Mouse (Mus musculus): ENCODE data around the gene Ltbr. TPM values are rescaled to one million over a fixed set of nuclear protein-coding genes. Genes with fewer than 3 reads are reported as not detected.

Ltbr gene
- 31.2 TPM for polyA plus RNA-seq (2014; fragmentation: Illumina TruSeq; extraction: RNeasy Lipid Tissue Mini Kit (QIAGEN cat#74804); ENCODE audit: low read depth, low replicate concordance)

GRCm38 (mm10) chr6:125313546-125314230, at the start of gene Ltbr:
Gene Ltbr (minus strand): TSS chr6:125313885.

GRCm38 (mm10) chr6:125348721-125349574, 35.3 kb upstream of the Ltbr start, which contains the start of gene Tnfrsf1a:
Gene Tnfrsf1a (plus strand): TSS chr6:125349362.

GRCm38 (mm10) chr6:125320323-125320722, 6.6 kb upstream of the Ltbr start, which contains the start of gene Scnn1a:
Gene Scnn1a (plus strand): TSS chr6:125320659.

GRCm38 (mm10) chr6:125285890-125286289, 27.8 kb downstream of the Ltbr start, which contains the start of gene Tuba3a:
Gene Tuba3a (minus strand): TSS chr6:125286042.

Other genes starting within 250 kb of the Ltbr start
- not detected for gene Lpar5, start 246.0 kb downstream of the Ltbr start, polyA plus RNA-seq (2014; fragmentation: Illumina TruSeq; extraction: RNeasy Lipid Tissue Mini Kit (QIAGEN cat#74804); ENCODE audit: low read depth, low replicate concordance)
- 86.4 TPM for gene Chd4, start 217.9 kb downstream of the Ltbr start, polyA plus RNA-seq (2014; fragmentation: Illumina TruSeq; extraction: RNeasy Lipid Tissue Mini Kit (QIAGEN cat#74804); ENCODE audit: low read depth, low replicate concordance)
- 16.6 TPM for gene Nop2, start 182.0 kb downstream of the Ltbr start, polyA plus RNA-seq (2014; fragmentation: Illumina TruSeq; extraction: RNeasy Lipid Tissue Mini Kit (QIAGEN cat#74804); ENCODE audit: low read depth, low replicate concordance)
- 14.3 TPM for gene Iffo1, start 168.6 kb downstream of the Ltbr start, polyA plus RNA-seq (2014; fragmentation: Illumina TruSeq; extraction: RNeasy Lipid Tissue Mini Kit (QIAGEN cat#74804); ENCODE audit: low read depth, low replicate concordance)
- gene Gapdh, start 147.4 kb downstream of the Ltbr start, polyA plus RNA-seq (2014; fragmentation: Illumina TruSeq; extraction: RNeasy Lipid Tissue Mini Kit (QIAGEN cat#74804); ENCODE audit: low read depth, low replicate concordance): 4,016 TPM
- 18.6 TPM for gene Ncapd2, start 122.2 kb downstream of the Ltbr start, polyA plus RNA-seq (2014; fragmentation: Illumina TruSeq; extraction: RNeasy Lipid Tissue Mini Kit (QIAGEN cat#74804); ENCODE audit: low read depth, low replicate concordance)
- 266 TPM for gene Mrpl51, start 122.1 kb downstream of the Ltbr start, polyA plus RNA-seq (2014; fragmentation: Illumina TruSeq; extraction: RNeasy Lipid Tissue Mini Kit (QIAGEN cat#74804); ENCODE audit: low read depth, low replicate concordance)
- 10.0 TPM for gene Vamp1, start 98.3 kb downstream of the Ltbr start, polyA plus RNA-seq (2014; fragmentation: Illumina TruSeq; extraction: RNeasy Lipid Tissue Mini Kit (QIAGEN cat#74804); ENCODE audit: low read depth, low replicate concordance)
- 6.8 TPM for gene Tapbpl, start 82.0 kb downstream of the Ltbr start, polyA plus RNA-seq (2014; fragmentation: Illumina TruSeq; extraction: RNeasy Lipid Tissue Mini Kit (QIAGEN cat#74804); ENCODE audit: low read depth, low replicate concordance)
- gene Cd27, start 76.9 kb downstream of the Ltbr start, polyA plus RNA-seq (2014; fragmentation: Illumina TruSeq; extraction: RNeasy Lipid Tissue Mini Kit (QIAGEN cat#74804); ENCODE audit: low read depth, low replicate concordance): not detected
- gene Tuba3a, start 27.8 kb downstream of the Ltbr start, polyA plus RNA-seq (2014; fragmentation: Illumina TruSeq; extraction: RNeasy Lipid Tissue Mini Kit (QIAGEN cat#74804); ENCODE audit: low read depth, low replicate concordance): not detected
- gene Scnn1a, start 6.8 kb upstream of the Ltbr start, polyA plus RNA-seq (2014; fragmentation: Illumina TruSeq; extraction: RNeasy Lipid Tissue Mini Kit (QIAGEN cat#74804); ENCODE audit: low read depth, low replicate concordance): 0.37 TPM
- gene Tnfrsf1a, start 35.5 kb upstream of the Ltbr start, polyA plus RNA-seq (2014; fragmentation: Illumina TruSeq; extraction: RNeasy Lipid Tissue Mini Kit (QIAGEN cat#74804); ENCODE audit: low read depth, low replicate concordance): 39.9 TPM
- not detected for gene Plekhg6, start 66.9 kb upstream of the Ltbr start, polyA plus RNA-seq (2014; fragmentation: Illumina TruSeq; extraction: RNeasy Lipid Tissue Mini Kit (QIAGEN cat#74804); ENCODE audit: low read depth, low replicate concordance)
- 72.0 TPM for gene Cd9, start 180.9 kb upstream of the Ltbr start, polyA plus RNA-seq (2014; fragmentation: Illumina TruSeq; extraction: RNeasy Lipid Tissue Mini Kit (QIAGEN cat#74804); ENCODE audit: low read depth, low replicate concordance)
- 55.2 TPM for gene Vwf, start 232.9 kb upstream of the Ltbr start, polyA plus RNA-seq (2014; fragmentation: Illumina TruSeq; extraction: RNeasy Lipid Tissue Mini Kit (QIAGEN cat#74804); ENCODE audit: low read depth, low replicate concordance)

All from heart, adult 10 weeks (tissue).